Mouse (Mus musculus): ENCODE results near the gene Pdxk. TPM values are rescaled to one million over a fixed set of nuclear protein-coding genes. Genes with fewer than 3 reads are reported as not detected.

Gene Pdxk
- 49.3 to 62.0 TPM (median 53.7 TPM) in 4 replicates for total RNA-seq (2023)

DNA sequence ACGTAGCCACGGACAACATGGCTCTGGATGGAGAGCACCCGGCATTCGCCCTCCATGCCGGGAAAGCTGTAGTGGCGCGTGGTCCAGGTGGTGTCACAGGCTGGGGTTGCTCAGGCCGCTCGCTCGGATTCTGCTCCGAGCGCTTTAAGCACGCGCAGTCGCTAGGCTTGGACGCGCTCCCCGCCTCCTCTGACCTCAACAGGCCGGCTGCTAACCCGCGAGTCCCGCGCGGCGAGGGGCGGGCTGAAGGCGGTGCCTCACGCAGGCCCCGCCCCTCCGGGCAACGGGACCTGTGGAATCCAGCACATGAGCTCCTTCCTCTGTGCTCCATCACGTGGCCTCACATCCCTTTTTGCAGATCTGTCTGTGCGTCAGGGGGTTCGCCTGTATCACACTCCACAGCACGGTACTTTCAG lies at the start of gene Pdxk:
TSS of gene Pdxk (minus strand) at position 184 of the 416 bp plus-strand sequence.

GRCm38 (mm10) chr10:78425181-78426041 lies 39.4 kb downstream of the Pdxk start, which contains the start of gene Cstb:
Cstb (plus strand) TSS chr10:78425669.

DNA sequence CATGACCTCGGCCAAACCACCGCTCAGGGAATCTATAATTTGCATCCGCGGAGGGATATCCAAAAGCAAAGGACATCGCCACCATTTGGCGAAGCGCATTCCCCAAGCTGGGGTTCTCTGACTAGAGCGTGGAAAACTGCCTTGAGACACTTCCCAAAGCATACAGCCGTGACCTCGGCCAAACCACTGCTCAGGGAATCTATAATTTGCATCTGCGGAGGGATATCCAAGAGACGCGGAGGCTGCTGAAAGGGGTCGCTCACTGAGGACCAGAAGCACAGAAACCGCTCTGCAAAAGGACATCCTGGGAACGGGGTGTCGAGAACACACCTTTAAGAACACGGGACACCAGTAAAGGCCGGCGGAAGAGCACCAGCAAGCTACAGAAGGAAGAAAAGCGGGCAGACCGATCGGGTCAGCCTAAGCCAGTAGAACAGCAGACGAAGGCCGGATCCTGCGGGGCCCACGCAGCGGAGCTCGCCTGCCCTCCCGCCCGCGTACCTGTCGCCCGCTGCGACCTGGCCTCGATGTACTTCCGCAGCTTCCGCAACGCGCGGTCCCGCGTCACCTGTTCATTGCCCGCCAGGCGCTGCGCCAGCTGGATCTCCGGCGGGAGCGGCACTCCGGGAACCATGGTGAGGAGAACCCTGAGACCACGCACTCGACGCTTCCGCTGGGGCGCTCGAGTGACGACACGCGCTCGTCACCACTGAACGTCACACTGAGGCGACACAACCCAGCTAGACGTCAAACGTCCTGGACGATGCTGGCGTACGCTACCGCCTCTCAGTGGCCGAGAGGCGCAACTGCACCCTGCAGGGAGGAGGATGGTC lies 52.2 kb downstream of the Pdxk start, which contains the start of gene Rrp1:
TSS of gene Rrp1 (minus strand) at position 725 of the 833 bp plus-strand sequence.

Other genes starting within 250 kb of the Pdxk start
- 69.3 to 80.4 TPM (median 72.0 TPM) in 4 replicates for gene Trappc10, start 220.3 kb downstream of the Pdxk start, total RNA-seq (2023)
- gene Agpat3, start 112.5 kb downstream of the Pdxk start, total RNA-seq (2023), result 96.5 to 116 TPM (median 112 TPM) in 4 replicates
- 376 to 391 TPM (median 377 TPM) in 4 replicates for gene Rrp1, start 51.9 kb downstream of the Pdxk start, total RNA-seq (2023)
- 48.4 to 62.6 TPM (median 58.4 TPM) in 4 replicates for gene Cstb, start 39.3 kb downstream of the Pdxk start, total RNA-seq (2023)
- not detected in 4 replicates for gene Olfr1358, start 52.5 kb upstream of the Pdxk start, total RNA-seq (2023)
- gene Ilvbl, start 109.4 kb upstream of the Pdxk start, total RNA-seq (2023), result 87.6 to 101 TPM (median 88.0 TPM) in 4 replicates
- gene Syde1, start 127.0 kb upstream of the Pdxk start, total RNA-seq (2023), result 0.75 to 1.3 TPM (median 1.1 TPM) in 4 replicates
- gene Olfr1357, start 153.1 kb upstream of the Pdxk start, total RNA-seq (2023), result not detected in 4 replicates

Measured in B cell, adult 62 days (primary cell).